Mouse (Mus musculus) gastrocnemius, adult 8-10 months (tissue): ENCODE measurements around the gene Gm572. TPM values are rescaled to one million over a fixed set of nuclear protein-coding genes. Genes with fewer than 3 reads are reported as not detected.

Experiments used
- DNase-seq, 2 experiments: peaks; one replicate each; pipeline ENCODE4 v3.0.0; 2022; ENCODE audit warnings: low spot score in 2 of 2
- total RNA-seq, 4 experiments: library from RNA; stranded (reverse); gene quantifications; 2 replicates each; pipeline ENCODE4 v1.2.4; 2022

Gm572 gene
- total RNA-seq, 4 experiments from 2014 or later = 7.3 to 9.2 (median 8.8) TPM

DNA sequence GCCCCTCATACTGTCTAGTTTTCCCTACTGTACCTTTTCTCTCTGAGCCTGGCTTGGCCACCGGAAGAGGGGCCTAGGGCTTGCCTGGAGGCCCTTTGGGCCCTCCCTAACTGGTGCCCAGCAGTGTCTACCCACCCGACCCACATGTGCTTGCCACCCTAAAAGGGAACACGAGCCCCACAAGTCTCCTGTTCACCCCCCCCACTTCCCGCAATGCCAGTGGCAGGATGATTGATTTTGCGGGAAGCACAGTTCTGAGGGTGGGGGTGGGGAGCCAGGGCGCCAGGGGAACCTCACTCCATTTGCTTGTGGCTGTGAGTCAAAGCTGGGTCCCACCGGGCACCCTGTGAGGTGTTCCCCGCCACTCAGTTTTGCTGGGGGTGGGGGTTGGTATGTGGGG lies 70.9 kb downstream of the Gm572 start:
- no peak for DNase-seq

- no peak for DNase-seq
Measured at GRCm38 (mm10) chr4:148714739-148715138, 71.6 kb downstream of the Gm572 start.

GRCm38 (mm10) chr4:148715396-148715795 lies 72.3 kb downstream of the Gm572 start:
- DNase-seq = no peak

Other genes starting within 250 kb of the Gm572 start
- 10 to 100 TPM in 1 of 4 experiments, 1 to 10 TPM in 3; 8.4 to 17.1 (median 9.5) TPM for gene Ubiad1, start 198.5 kb upstream of the Gm572 start, total RNA-seq
- gene Mtor, start 194.7 kb upstream of the Gm572 start, total RNA-seq = 10 to 100 TPM; 32.2 to 37.8 (median 34.9) TPM
- 10 to 100 TPM in 2 of 4 experiments, 1 to 10 TPM in 2; 5.3 to 49.1 (median 25.5) TPM for gene Angptl7, start 142.9 kb upstream of the Gm572 start, total RNA-seq
- 10 to 100 TPM; 14.7 to 20.8 (median 17.6) TPM for gene Exosc10, start 84.9 kb upstream of the Gm572 start, total RNA-seq
- 10 to 100 TPM; 11.1 to 15.7 (median 12.5) TPM for gene Srm, start 51.8 kb upstream of the Gm572 start, total RNA-seq
- gene Masp2, start 40.8 kb upstream of the Gm572 start, total RNA-seq = under 1 TPM; 0.24 to 0.56 (median 0.53) TPM
- gene Tardbp, start 16.3 kb upstream of the Gm572 start, total RNA-seq = 100 to 1,000 TPM; 116 to 129 (median 124) TPM
- 10 to 100 TPM; 36.6 to 45.1 (median 43.9) TPM for gene Casz1, start 161.1 kb downstream of the Gm572 start, total RNA-seq